Mouse (Mus musculus): ENCODE data around the gene Cth.

- TF ChIP-seq CTCF (IDR thresholded peaks at IDR 0.05; ENCODE audit: low read depth, low read length) (no peak), POLR2A (IDR thresholded peaks at IDR 0.05; ENCODE audit: borderline replicate concordance, low read depth, low read length) (no peak)
Measured at GRCm38 (mm10) chr3:157938585-157938984, 13.7 kb upstream of the Cth start.
